Mouse (Mus musculus) olfactory bulb, adult 2 months (tissue): ENCODE data around the gene Ahdc1.

Source experiments
- CTCF ChIP-seq: fragments of 200-500 bp; IDR thresholded peaks from 2 replicates; pipeline ENCODE4 v1.5.1; 2012; ENCODE audit warnings: low read depth, mild to moderate bottlenecking, low read length, moderate library complexity; ENCODE audit not compliant: insufficient read depth
- POLR2A ChIP-seq: fragments of 200-500 bp; IDR thresholded peaks from 2 replicates; pipeline ENCODE4 v1.6.1; 2012; ENCODE audit warnings: mild to moderate bottlenecking, low read depth, low read length, moderate library complexity; ENCODE audit not compliant: insufficient read depth

DNA sequence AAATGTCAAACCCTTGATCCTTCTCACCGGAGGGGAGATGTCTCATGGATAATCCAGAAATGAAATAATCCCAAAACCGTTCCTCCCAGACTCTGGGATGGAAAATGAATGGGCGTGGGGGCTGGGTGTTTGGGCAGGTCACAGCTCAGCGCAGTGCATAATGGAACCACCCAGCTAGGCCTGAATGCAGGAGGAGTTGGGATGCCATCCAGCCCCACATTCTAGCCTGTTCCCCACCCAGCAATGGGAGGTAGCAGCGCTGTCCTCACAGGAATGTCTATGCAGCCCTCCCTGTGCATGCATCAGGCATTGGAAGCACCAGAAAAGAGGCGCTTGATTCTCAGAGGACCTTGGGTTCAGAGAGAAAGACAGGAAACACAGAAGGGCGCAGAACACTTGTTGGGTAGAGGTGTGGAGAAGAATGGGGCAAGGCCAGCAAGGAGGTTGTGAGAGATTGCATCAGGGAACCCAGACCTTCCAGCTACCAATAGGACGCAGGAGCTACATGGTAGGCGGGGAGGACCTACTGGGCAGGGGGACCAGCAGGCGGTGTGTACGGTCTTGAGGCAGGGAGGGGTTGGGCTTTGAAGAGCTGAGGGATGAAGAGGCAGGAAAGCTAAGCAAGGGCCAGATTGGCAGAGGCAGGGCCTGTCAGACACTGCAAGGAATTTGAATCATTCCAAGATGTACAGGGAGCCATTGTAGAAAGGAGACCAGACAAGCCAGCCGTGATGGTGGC lies 57.5 kb downstream of the Ahdc1 start:
- TF ChIP-seq CTCF, result no peak
- TF ChIP-seq POLR2A, result no peak
